Comparison of ENCODE assay signal across 9 mouse cellular contexts in genomic region chr5:113035094-113036047, GRCm38 (mm10). TPM values are rescaled to one million over a fixed set of nuclear protein-coding genes. Genes with fewer than 3 reads are reported as not detected.
DNase-seq lines count a peak whose midpoint lies in the region; ATAC-seq lines count a peak whose summit lies in the region.
"Had no signal": no experiment of that assay in that cellular context is flagged by ENCODE, and none has a peak within 500 bp of the region (broad histone marks: within the 10 kb centered on the region; RNA-seq: fewer than 3 reads in every experiment).

No protein-coding gene starts in this region.

- 0 out of 2 replicates have a peak overlapping the region, but pooled peaks have one; percentile 1 for H3K27ac ChIP-seq in kidney, embryonic 15.5 days
- no peak overlapping the region for H3K27ac ChIP-seq in liver, embryonic 16.5 days (ENCODE audit: low read length)
- 0 out of 2 replicates have a peak overlapping the region, but pooled peaks have one; percentile 1 for H3K27ac ChIP-seq in stomach, embryonic 16.5 days (ENCODE audit: low read length)

- H3K4me2 ChIP-seq in kidney, embryonic 15.5 days: no peak overlapping the region
- 0 out of 2 replicates have a peak overlapping the region, but pooled peaks have one; percentile 1 for H3K4me2 ChIP-seq in liver, embryonic 16.5 days (ENCODE audit: low read depth, low read length)
- H3K4me2 ChIP-seq in stomach, embryonic 16.5 days (ENCODE audit: low read depth, low read length): no peak overlapping the region

- no peaks in the 10 kb centered on the region for H3K9me3 ChIP-seq in kidney, embryonic 15.5 days (replicated peaks)
- H3K9me3 ChIP-seq in liver, embryonic 16.5 days (replicated peaks; ENCODE audit: control insufficient read depth, low read length): no peaks in the 10 kb centered on the region
- H3K9me3 ChIP-seq in stomach, embryonic 16.5 days (replicated peaks; ENCODE audit: control insufficient read depth, low read length): no peaks in the 10 kb centered on the region

- H3K4me1 ChIP-seq in kidney, embryonic 15.5 days: peaks cover 13% of the 10 kb centered on the region
- no peaks in the 10 kb centered on the region for H3K4me1 ChIP-seq in liver, embryonic 16.5 days (ENCODE audit: control insufficient read depth, low read depth, low read length)
- peaks cover 11% of the 10 kb centered on the region; the same call in 1 of the 2 replicates for H3K4me1 ChIP-seq in stomach, embryonic 16.5 days (ENCODE audit: control insufficient read depth, insufficient read depth, low read length)

- no peaks in the 10 kb centered on the region for H3K36me3 ChIP-seq in kidney, embryonic 15.5 days
- H3K36me3 ChIP-seq in liver, embryonic 16.5 days (ENCODE audit: control insufficient read depth, insufficient read depth): no peaks in the 10 kb centered on the region
- no peaks in the 10 kb centered on the region for H3K36me3 ChIP-seq in stomach, embryonic 16.5 days (ENCODE audit: control insufficient read depth, insufficient read depth, low read length)

- WGBS in kidney, embryonic 15.5 days: 41% methylated on average over 10 of the region's 10 CpGs
- WGBS in liver, embryonic 16.5 days (ENCODE audit: insufficient replicate concordance): 27% methylated on average over 10 of the region's 10 CpGs
- 49% methylated on average over 10 of the region's 10 CpGs for WGBS in stomach, embryonic 16.5 days

- no peaks in the 10 kb centered on the region for H3K27me3 ChIP-seq in kidney, embryonic 15.5 days
- no peaks in the 10 kb centered on the region for H3K27me3 ChIP-seq in liver, embryonic 16.5 days (ENCODE audit: control insufficient read depth, insufficient read depth, low read depth, low read length)
- H3K27me3 ChIP-seq in stomach, embryonic 16.5 days (ENCODE audit: control insufficient read depth, insufficient read depth, low read length): no peaks in the 10 kb centered on the region

- no peak for DNase-seq in kidney, adult 11 months
- no peak for DNase-seq in adrenal gland, adult (ENCODE audit: inconsistent age in 2 of 2, low spot score in 1 of 2)
- DNase-seq in frontal cortex, postnatal 36 days (ENCODE audit: low spot score in 2 of 2): no peak
- DNase-seq in cerebellum, adult 18-20 months: no peak
- DNase-seq: kidney, adult 2 months had no signal

- H3K4me3 ChIP-seq in kidney, embryonic 15.5 days (replicated peaks): no peak overlapping the region
- no peak overlapping the region for H3K4me3 ChIP-seq in liver, embryonic 16.5 days (ENCODE audit: low read depth, low read length)
- no peak overlapping the region for H3K4me3 ChIP-seq in stomach, embryonic 16.5 days (replicated peaks; ENCODE audit: low read length)

- ATAC-seq in kidney, embryonic 15.5 days (replicated peaks; ENCODE audit: low FRiP score): no peak
- ATAC-seq in common myeloid progenitor, adult 5-6 weeks (replicated peaks; ENCODE audit: low read depth, poor library complexity, severe bottlenecking): peak; percentile 90
- peak; percentile 56 for ATAC-seq in liver, embryonic 16.5 days (ENCODE audit: low read depth)
- ATAC-seq in stomach, embryonic 16.5 days (ENCODE audit: insufficient read depth, low FRiP score): peak; percentile 80; the same call in 1 of the 2 replicates

- no peak overlapping the region for H3K9ac ChIP-seq in kidney, embryonic 15.5 days
- H3K9ac ChIP-seq in liver, embryonic 16.5 days (ENCODE audit: low read depth, low read length): no peak overlapping the region
- H3K9ac ChIP-seq in stomach, embryonic 16.5 days (ENCODE audit: low read length): no peak overlapping the region

RNA-seq across cellular contexts. Expression of gene Grk3, which starts 19.8 kb away (rescaled TPM):
- 10.1 and 11.9 TPM in 2 replicates for polyA plus RNA-seq in kidney, embryonic 15.5 days (2015; fragmentation: Nextera tagmentation; extraction: Ambion mirVana)
- 26.0 and 27.2 TPM in 2 replicates for total RNA-seq in common myeloid progenitor, adult 5-6 weeks (2017)
- 2.7 and 3.4 TPM in 2 replicates for polyA plus RNA-seq in liver, embryonic 16.5 days (2015; fragmentation: Nextera tagmentation; extraction: Ambion mirVana)
- 14.9 and 15.8 TPM in 2 replicates for polyA plus RNA-seq in stomach, embryonic 16.5 days (2015; fragmentation: Nextera tagmentation; extraction: Ambion mirVana)

RNA-seq across cellular contexts. Expression of gene Crybb2, which starts 34.5 kb away (rescaled TPM):
- not detected in 2 replicates for polyA plus RNA-seq in kidney, embryonic 15.5 days (2015; fragmentation: Nextera tagmentation; extraction: Ambion mirVana)
- not detected in 2 replicates for total RNA-seq in common myeloid progenitor, adult 5-6 weeks (2017)
- polyA plus RNA-seq in liver, embryonic 16.5 days (2015; fragmentation: Nextera tagmentation; extraction: Ambion mirVana): not detected in 2 replicates
- not detected in 2 replicates for polyA plus RNA-seq in stomach, embryonic 16.5 days (2015; fragmentation: Nextera tagmentation; extraction: Ambion mirVana)
- polyA plus RNA-seq: kidney, adult 2 months had no signal

RNA-seq across cellular contexts. Expression of gene Crybb3, which starts 46.0 kb away (rescaled TPM):
- polyA plus RNA-seq in kidney, embryonic 15.5 days (2015; fragmentation: Nextera tagmentation; extraction: Ambion mirVana): 1.1 and 1.2 TPM in 2 replicates
- not detected in 2 replicates for total RNA-seq in common myeloid progenitor, adult 5-6 weeks (2017)
- not detected in 2 replicates for polyA plus RNA-seq in liver, embryonic 16.5 days (2015; fragmentation: Nextera tagmentation; extraction: Ambion mirVana)
- 0.85 and 1.2 TPM in 2 replicates for polyA plus RNA-seq in stomach, embryonic 16.5 days (2015; fragmentation: Nextera tagmentation; extraction: Ambion mirVana)
